Comparison of ENCODE assay signal across 13 mouse cellular contexts in the genomic region with DNA sequence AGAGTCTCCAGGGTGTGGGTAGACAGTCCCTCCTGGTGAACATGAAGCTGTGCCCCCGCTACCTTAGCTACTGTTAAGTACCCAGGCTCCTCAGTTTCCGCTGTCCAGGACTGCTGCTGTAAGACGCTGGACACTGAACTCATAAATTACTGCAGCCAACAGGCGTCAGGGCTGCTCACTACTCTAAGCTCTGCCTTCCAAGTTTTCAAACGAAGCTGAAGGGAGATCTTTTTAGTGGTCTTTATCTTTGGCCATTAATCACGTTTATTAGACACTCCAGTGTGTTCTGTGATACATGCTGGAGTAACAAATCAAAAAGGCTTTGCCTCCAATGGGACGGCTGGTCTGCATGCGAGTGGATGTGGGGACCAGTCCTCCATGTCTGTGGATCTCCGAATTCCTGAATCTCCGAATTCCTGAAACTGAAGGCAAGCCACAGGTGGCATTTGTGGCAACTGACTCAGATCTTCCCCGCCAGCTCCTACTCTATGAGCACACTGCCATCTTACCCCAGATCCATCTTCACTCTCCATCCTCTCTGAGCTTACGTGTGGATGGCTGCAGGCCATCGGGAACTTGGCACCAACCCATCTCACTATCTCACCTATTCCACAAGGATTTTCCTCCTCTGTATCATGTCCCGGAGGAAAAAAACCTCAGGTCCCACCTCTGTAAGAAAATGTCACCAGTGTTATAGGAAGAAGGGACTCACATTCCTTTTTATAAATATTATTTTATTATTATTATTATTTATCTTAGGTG. TPM values are rescaled to one million over a fixed set of nuclear protein-coding genes. Genes with fewer than 3 reads are reported as not detected.
DNase-seq lines count a peak whose midpoint lies in the region; ATAC-seq and TF ChIP-seq lines count a peak whose summit lies in the region.
"Had no signal": no experiment of that assay in that cellular context is flagged by ENCODE, and none has a peak within 500 bp of the region (broad histone marks: within the 10 kb centered on the region; RNA-seq: fewer than 3 reads in every experiment).

No protein-coding gene starts in this region.

- H3K4me1 ChIP-seq in intestine, embryonic 14.5 days (replicated peaks; ENCODE audit: control insufficient read depth, insufficient read depth, low read length): peaks cover 53% of the 10 kb centered on the region
- peaks cover 23% of the 10 kb centered on the region for H3K4me1 ChIP-seq in intestine, embryonic 16.5 days (ENCODE audit: control insufficient read depth, insufficient read depth, low read length)
- H3K4me1 ChIP-seq in stomach, embryonic 14.5 days (ENCODE audit: control insufficient read depth, insufficient read depth, low read length): peaks cover 33% of the 10 kb centered on the region
- peaks cover 4% of the 10 kb centered on the region; the same call in 1 of the 2 replicates for H3K4me1 ChIP-seq in stomach, postnatal 0 days (replicated peaks; ENCODE audit: control insufficient read depth, insufficient read depth)
- peaks cover 42% of the 10 kb centered on the region for H3K4me1 ChIP-seq in limb, embryonic 14.5 days (ENCODE audit: control insufficient read depth, insufficient read depth, low read length)

- no peak overlapping the region for H3K9ac ChIP-seq in intestine, embryonic 14.5 days (ENCODE audit: low read length)
- H3K9ac ChIP-seq in intestine, embryonic 16.5 days (ENCODE audit: low read depth, low read length): no peak overlapping the region
- H3K9ac ChIP-seq in stomach, embryonic 14.5 days (replicated peaks; ENCODE audit: low read depth, low read length): no peak overlapping the region
- no peak overlapping the region for H3K9ac ChIP-seq in stomach, postnatal 0 days (ENCODE audit: low read length)
- no peak overlapping the region for H3K9ac ChIP-seq in limb, embryonic 14.5 days (ENCODE audit: low read depth, low read length, severe bottlenecking)

- DNase-seq in intestine, embryonic 14.5 days (ENCODE audit: low spot score): no peak
- DNase-seq in stomach, postnatal 0 days (ENCODE audit: low spot score): no peak
- no peak for DNase-seq in limb, embryonic 14.5 days (ENCODE audit: low spot score)
- DNase-seq in retina, postnatal 1 day: no peak
- no peak for DNase-seq in left cerebral cortex, adult 11 months (ENCODE audit: low spot score)
- DNase-seq: cerebellum, adult 9-10 months; kidney, adult 18-20 months; lung, postnatal 4 days had no signal

- no peak overlapping the region for H3K4me3 ChIP-seq in intestine, embryonic 14.5 days (ENCODE audit: low read depth, low read length)
- H3K4me3 ChIP-seq in intestine, embryonic 16.5 days (ENCODE audit: low read length): no peak overlapping the region
- no peak overlapping the region for H3K4me3 ChIP-seq in stomach, embryonic 14.5 days (ENCODE audit: low read depth, low read length)
- H3K4me3 ChIP-seq in stomach, postnatal 0 days (ENCODE audit: low read depth, low read length): no peak overlapping the region
- H3K4me3 ChIP-seq in limb, embryonic 14.5 days (replicated peaks; ENCODE audit: low read length): no peak overlapping the region
- H3K4me3 ChIP-seq: heart, adult 2 months had no signal

- no peaks in the 10 kb centered on the region for H3K9me3 ChIP-seq in intestine, embryonic 14.5 days (ENCODE audit: control insufficient read depth, low read length)
- H3K9me3 ChIP-seq in intestine, embryonic 16.5 days (ENCODE audit: control insufficient read depth, low read length): no peaks in the 10 kb centered on the region
- no peaks in the 10 kb centered on the region for H3K9me3 ChIP-seq in stomach, embryonic 14.5 days (ENCODE audit: control insufficient read depth, low read depth, low read length)
- H3K9me3 ChIP-seq in stomach, postnatal 0 days (ENCODE audit: control insufficient read depth, low read length): no peaks in the 10 kb centered on the region
- no peaks in the 10 kb centered on the region for H3K9me3 ChIP-seq in limb, embryonic 14.5 days (ENCODE audit: control insufficient read depth, low read length)

- no peaks in the 10 kb centered on the region for H3K36me3 ChIP-seq in intestine, embryonic 14.5 days (ENCODE audit: control insufficient read depth, insufficient read depth, low read length)
- H3K36me3 ChIP-seq in intestine, embryonic 16.5 days (ENCODE audit: control insufficient read depth, insufficient read depth, low read length): no peaks in the 10 kb centered on the region
- no peaks in the 10 kb centered on the region for H3K36me3 ChIP-seq in stomach, embryonic 14.5 days (ENCODE audit: control insufficient read depth, insufficient read depth, low read length)
- no peaks in the 10 kb centered on the region for H3K36me3 ChIP-seq in stomach, postnatal 0 days (ENCODE audit: control insufficient read depth, insufficient read depth, low read length)
- H3K36me3 ChIP-seq in limb, embryonic 14.5 days (ENCODE audit: control insufficient read depth, insufficient read depth, low read length): no peaks in the 10 kb centered on the region

- ATAC-seq in intestine, embryonic 14.5 days (replicated peaks; ENCODE audit: low FRiP score, low TSS enrichment, low read depth): 0 out of 2 replicates have a peak, but pooled peaks have one; percentile 36
- ATAC-seq in intestine, embryonic 16.5 days: no peak
- no peak for ATAC-seq in stomach, embryonic 14.5 days (ENCODE audit: insufficient number of reproducible peaks, insufficient read depth, low FRiP score, low read depth)
- ATAC-seq in stomach, postnatal 0 days (ENCODE audit: low FRiP score, low TSS enrichment): no peak
- ATAC-seq in limb, embryonic 14.5 days (ENCODE audit: low FRiP score, low read depth): no peak
- ATAC-seq: activated CD4-positive, CD25-positive, alpha-beta regulatory T cell, adult 4 months; forebrain, embryonic 16.5 days had no signal

- no peak for TF ChIP-seq EP300 in stomach, postnatal 0 days (optimal IDR thresholded peaks at IDR 0.05)

- TF ChIP-seq CTCF in stomach, postnatal 0 days (IDR thresholded peaks at IDR 0.05; ENCODE audit: low read depth): no peak

- WGBS in intestine, embryonic 14.5 days: 44% methylated on average over 14 of the region's 14 CpGs
- 58% methylated on average over 14 of the region's 14 CpGs for WGBS in intestine, embryonic 16.5 days
- WGBS in stomach, embryonic 14.5 days: 42% methylated on average over 14 of the region's 14 CpGs
- WGBS in stomach, postnatal 0 days: 55% methylated on average over 14 of the region's 14 CpGs
- 44% methylated on average over 14 of the region's 14 CpGs for WGBS in limb, embryonic 14.5 days

- H3K27me3 ChIP-seq in intestine, embryonic 14.5 days (replicated peaks; ENCODE audit: control insufficient read depth, insufficient read depth, low read length): no peaks in the 10 kb centered on the region
- no peaks in the 10 kb centered on the region for H3K27me3 ChIP-seq in intestine, embryonic 16.5 days (replicated peaks; ENCODE audit: control insufficient read depth, insufficient read depth, low read length)
- H3K27me3 ChIP-seq in stomach, embryonic 14.5 days (ENCODE audit: control insufficient read depth, insufficient read depth, low read length): no peaks in the 10 kb centered on the region
- H3K27me3 ChIP-seq in stomach, postnatal 0 days (ENCODE audit: control insufficient read depth, insufficient read depth, low read length): no peaks in the 10 kb centered on the region
- no peaks in the 10 kb centered on the region for H3K27me3 ChIP-seq in limb, embryonic 14.5 days (ENCODE audit: control insufficient read depth, insufficient read depth, low read length)

- H3K27ac ChIP-seq in intestine, embryonic 14.5 days (ENCODE audit: low read depth): 0 out of 2 replicates have a peak overlapping the region, but pooled peaks have one; percentile 22
- H3K27ac ChIP-seq in intestine, embryonic 16.5 days (ENCODE audit: low read length): no peak overlapping the region
- H3K27ac ChIP-seq in stomach, embryonic 14.5 days (ENCODE audit: low read length): peak overlapping the region; percentile 69; the same call in 1 of the 2 replicates
- H3K27ac ChIP-seq in stomach, postnatal 0 days (replicated peaks): no peak overlapping the region
- H3K27ac ChIP-seq in limb, embryonic 14.5 days (replicated peaks; ENCODE audit: low read depth, low read length): peak overlapping the region; percentile 21; the same call in 1 of the 2 replicates
- H3K27ac ChIP-seq: heart, adult 2 months had no signal

- no peak overlapping the region for H3K4me2 ChIP-seq in intestine, embryonic 14.5 days (ENCODE audit: low read length)
- H3K4me2 ChIP-seq in intestine, embryonic 16.5 days (ENCODE audit: low read depth, low read length): no peak overlapping the region
- H3K4me2 ChIP-seq in stomach, embryonic 14.5 days (replicated peaks; ENCODE audit: low read depth, low read length): no peak overlapping the region
- H3K4me2 ChIP-seq in stomach, postnatal 0 days (replicated peaks; ENCODE audit: low read depth): no peak overlapping the region
- H3K4me2 ChIP-seq in limb, embryonic 14.5 days (replicated peaks; ENCODE audit: low read depth, low read length, severe bottlenecking): no peak overlapping the region

- no peak for TF ChIP-seq POLR2A in limb, embryonic 14.5 days (IDR thresholded peaks at IDR 0.05; ENCODE audit: borderline replicate concordance, extremely low read depth, insufficient read depth, insufficient read length)

RNA-seq across cellular contexts. Expression of gene Nxn, which starts 56.9 kb away (rescaled TPM):
- 45.8 and 51.4 TPM in 2 replicates for polyA plus RNA-seq in intestine, embryonic 14.5 days (2014; fragmentation: Nextera tagmentation; extraction: Ambion mirVana)
- 20.1 and 25.7 TPM in 2 replicates for polyA plus RNA-seq in intestine, embryonic 16.5 days (2015; fragmentation: Nextera tagmentation; extraction: Ambion mirVana)
- polyA plus RNA-seq in stomach, embryonic 14.5 days (2014; fragmentation: Nextera tagmentation; extraction: Ambion mirVana): 50.4 and 50.5 TPM in 2 replicates
- polyA plus RNA-seq in stomach, postnatal 0 days (2015; fragmentation: Nextera tagmentation; extraction: Ambion mirVana): 22.4 and 24.0 TPM in 2 replicates
- 69.9 and 74.4 TPM in 2 replicates for polyA plus RNA-seq in limb, embryonic 14.5 days (2012; rRNA removed)
- 78.1 TPM in 2 replicates for polyA plus RNA-seq in limb, embryonic 14.5 days (2014; fragmentation: Nextera tagmentation; extraction: Ambion mirVana)

Comparison
In these comparisons a context has a peak if more than half of its experiments do, and no peak if none do; other contexts are left out.
1. H3K27ac ChIP-seq: peak in intestine, embryonic 14.5 days (single experiment), stomach, embryonic 14.5 days (single experiment) and limb, embryonic 14.5 days (single experiment); none in intestine, embryonic 16.5 days (single experiment) and stomach, postnatal 0 days (single experiment).